In genomic region chr12:16618512-16619274, GRCm38 (mm10) we compare ENCODE assay signal across 8 mouse cellular contexts. TPM values are rescaled to one million over a fixed set of nuclear protein-coding genes. Genes with fewer than 3 reads are reported as not detected.
A peak's percentile ranks its signal among the peaks of the same experiment; 100 is the strongest.
DNase-seq lines count a peak whose midpoint lies in the region; ATAC-seq and TF ChIP-seq lines count a peak whose summit lies in the region.

No protein-coding gene starts in this region.

- 16% methylated on average over 12 of the region's 12 CpGs for WGBS in embryonic facial prominence, embryonic 15.5 days
- 44% methylated on average over 12 of the region's 12 CpGs for WGBS in heart, embryonic 11.5 days (ENCODE audit: insufficient replicate concordance)
- WGBS in kidney, embryonic 15.5 days, result 25% methylated on average over 12 of the region's 12 CpGs
- 58% methylated on average over 12 of the region's 12 CpGs for WGBS in limb, embryonic 11.5 days
- 12% methylated on average over 12 of the region's 12 CpGs for WGBS in midbrain, embryonic 14.5 days
- WGBS in stomach, postnatal 0 days, result 8% methylated on average over 12 of the region's 12 CpGs

- TF ChIP-seq EP300 in stomach, postnatal 0 days (optimal IDR thresholded peaks at IDR 0.05), result no peak

- ATAC-seq in embryonic facial prominence, embryonic 15.5 days (ENCODE audit: insufficient number of reproducible peaks, low FRiP score, low TSS enrichment, low read depth), result peak; percentile 78
- no peak; the same call in 1 of the 2 replicates for ATAC-seq in heart, embryonic 11.5 days (replicated peaks; ENCODE audit: insufficient number of reproducible peaks, low FRiP score, low TSS enrichment)
- peak; percentile 86 for ATAC-seq in kidney, embryonic 15.5 days (replicated peaks; ENCODE audit: low FRiP score)
- no peak for ATAC-seq in limb, embryonic 11.5 days (ENCODE audit: insufficient number of reproducible peaks, low FRiP score, low TSS enrichment, low read depth)
- peak; percentile 69 for ATAC-seq in midbrain, embryonic 14.5 days (ENCODE audit: low FRiP score, low TSS enrichment)
- peak; percentile 93 for ATAC-seq in stomach, postnatal 0 days (ENCODE audit: low FRiP score, low TSS enrichment)
- ATAC-seq in granulocyte monocyte progenitor cell, adult 5-6 weeks (replicated peaks; ENCODE audit: poor library complexity, severe bottlenecking), result no peak

- no peaks in the 10 kb centered on the region for H3K9me3 ChIP-seq in embryonic facial prominence, embryonic 15.5 days (replicated peaks)
- no peaks in the 10 kb centered on the region for H3K9me3 ChIP-seq in heart, embryonic 11.5 days (replicated peaks; ENCODE audit: control insufficient read depth, low read length)
- H3K9me3 ChIP-seq in kidney, embryonic 15.5 days (replicated peaks), result no peaks in the 10 kb centered on the region
- H3K9me3 ChIP-seq in limb, embryonic 11.5 days (ENCODE audit: control insufficient read depth, low read length), result no peaks in the 10 kb centered on the region
- H3K9me3 ChIP-seq in midbrain, embryonic 14.5 days (ENCODE audit: control insufficient read depth, low read length), result no peaks in the 10 kb centered on the region
- H3K9me3 ChIP-seq in stomach, postnatal 0 days (ENCODE audit: control insufficient read depth, low read length), result no peaks in the 10 kb centered on the region

- no peak overlapping the region for H3K9ac ChIP-seq in embryonic facial prominence, embryonic 15.5 days
- 0 out of 2 replicates have a peak overlapping the region, but pooled peaks have one; percentile 16 for H3K9ac ChIP-seq in heart, embryonic 11.5 days (ENCODE audit: low read depth, low read length)
- H3K9ac ChIP-seq in kidney, embryonic 15.5 days, result no peak overlapping the region
- no peak overlapping the region for H3K9ac ChIP-seq in limb, embryonic 11.5 days (ENCODE audit: low read length)
- no peak overlapping the region for H3K9ac ChIP-seq in midbrain, embryonic 14.5 days (replicated peaks; ENCODE audit: low read length)
- H3K9ac ChIP-seq in stomach, postnatal 0 days (ENCODE audit: low read length), result no peak overlapping the region

- peak overlapping the region; percentile 31; the same call in 1 of the 2 replicates for H3K27ac ChIP-seq in embryonic facial prominence, embryonic 15.5 days (replicated peaks)
- H3K27ac ChIP-seq in heart, embryonic 11.5 days (ENCODE audit: low read depth, low read length), result no peak overlapping the region
- no peak overlapping the region for H3K27ac ChIP-seq in kidney, embryonic 15.5 days
- no peak overlapping the region for H3K27ac ChIP-seq in limb, embryonic 11.5 days (replicated peaks; ENCODE audit: low read depth, low read length)
- no peak overlapping the region for H3K27ac ChIP-seq in midbrain, embryonic 14.5 days (replicated peaks; ENCODE audit: low read depth, low read length)
- peak overlapping the region; percentile 35; the same call in 1 of the 2 replicates for H3K27ac ChIP-seq in stomach, postnatal 0 days (replicated peaks)

- no peaks in the 10 kb centered on the region for H3K27me3 ChIP-seq in embryonic facial prominence, embryonic 15.5 days
- no peaks in the 10 kb centered on the region for H3K27me3 ChIP-seq in heart, embryonic 11.5 days (ENCODE audit: control insufficient read depth, insufficient read depth, low read length)
- no peaks in the 10 kb centered on the region for H3K27me3 ChIP-seq in kidney, embryonic 15.5 days
- H3K27me3 ChIP-seq in limb, embryonic 11.5 days (ENCODE audit: control insufficient read depth, insufficient read depth, low read length), result no peaks in the 10 kb centered on the region
- H3K27me3 ChIP-seq in midbrain, embryonic 14.5 days (ENCODE audit: control insufficient read depth, insufficient read depth, low read length), result no peaks in the 10 kb centered on the region
- no peaks in the 10 kb centered on the region for H3K27me3 ChIP-seq in stomach, postnatal 0 days (ENCODE audit: control insufficient read depth, insufficient read depth, low read length)

- peaks cover 21% of the 10 kb centered on the region for H3K4me1 ChIP-seq in embryonic facial prominence, embryonic 15.5 days
- peaks cover 6% of the 10 kb centered on the region; the same call in 1 of the 2 replicates for H3K4me1 ChIP-seq in heart, embryonic 11.5 days (ENCODE audit: control insufficient read depth, insufficient read depth, low read length)
- peaks cover 14% of the 10 kb centered on the region for H3K4me1 ChIP-seq in kidney, embryonic 15.5 days
- no peaks in the 10 kb centered on the region for H3K4me1 ChIP-seq in limb, embryonic 11.5 days (ENCODE audit: control insufficient read depth, insufficient read depth, low read length)
- no peaks in the 10 kb centered on the region for H3K4me1 ChIP-seq in midbrain, embryonic 14.5 days (ENCODE audit: control insufficient read depth, insufficient read depth, low read length)
- no peaks in the 10 kb centered on the region for H3K4me1 ChIP-seq in stomach, postnatal 0 days (replicated peaks; ENCODE audit: control insufficient read depth, insufficient read depth)

- H3K36me3 ChIP-seq in embryonic facial prominence, embryonic 15.5 days, result no peaks in the 10 kb centered on the region
- H3K36me3 ChIP-seq in heart, embryonic 11.5 days (ENCODE audit: control insufficient read depth, insufficient read depth, low read length), result no peaks in the 10 kb centered on the region
- no peaks in the 10 kb centered on the region for H3K36me3 ChIP-seq in kidney, embryonic 15.5 days
- H3K36me3 ChIP-seq in limb, embryonic 11.5 days (ENCODE audit: control insufficient read depth, insufficient read depth, low read length), result no peaks in the 10 kb centered on the region
- no peaks in the 10 kb centered on the region for H3K36me3 ChIP-seq in midbrain, embryonic 14.5 days (ENCODE audit: control insufficient read depth, insufficient read depth, low read length)
- H3K36me3 ChIP-seq in stomach, postnatal 0 days (ENCODE audit: control insufficient read depth, insufficient read depth, low read length), result no peaks in the 10 kb centered on the region

- no peak overlapping the region for H3K4me3 ChIP-seq in embryonic facial prominence, embryonic 15.5 days (replicated peaks)
- H3K4me3 ChIP-seq in heart, embryonic 11.5 days (ENCODE audit: low read depth, low read length), result no peak overlapping the region
- H3K4me3 ChIP-seq in kidney, embryonic 15.5 days (replicated peaks), result no peak overlapping the region
- H3K4me3 ChIP-seq in limb, embryonic 11.5 days (ENCODE audit: low read depth, low read length), result no peak overlapping the region
- no peak overlapping the region for H3K4me3 ChIP-seq in midbrain, embryonic 14.5 days (replicated peaks; ENCODE audit: low read depth, low read length)
- H3K4me3 ChIP-seq in stomach, postnatal 0 days (ENCODE audit: low read depth, low read length), result no peak overlapping the region

- DNase-seq in adrenal gland, postnatal 4 days (ENCODE audit: low spot score in 2 of 2), result peak; percentile 31 to 56
- DNase-seq in limb, embryonic 11.5 days (ENCODE audit: low spot score), result peak; percentile 33
- DNase-seq in midbrain, embryonic 14.5 days, result peak; percentile 83
- DNase-seq in stomach, postnatal 0 days (ENCODE audit: low spot score), result peak; percentile 84

- no peak overlapping the region; the same call in 1 of the 2 replicates for H3K4me2 ChIP-seq in embryonic facial prominence, embryonic 15.5 days (replicated peaks)
- H3K4me2 ChIP-seq in heart, embryonic 11.5 days, result no peak overlapping the region; the same call in 1 of the 2 replicates
- no peak overlapping the region for H3K4me2 ChIP-seq in kidney, embryonic 15.5 days
- H3K4me2 ChIP-seq in limb, embryonic 11.5 days (ENCODE audit: low read depth, severe bottlenecking), result no peak overlapping the region
- H3K4me2 ChIP-seq in midbrain, embryonic 14.5 days (ENCODE audit: low read length), result no peak overlapping the region
- H3K4me2 ChIP-seq in stomach, postnatal 0 days (replicated peaks; ENCODE audit: low read depth), result peak overlapping the region; percentile 1; the same call in 1 of the 2 replicates

- no peak for TF ChIP-seq CTCF in stomach, postnatal 0 days (IDR thresholded peaks at IDR 0.05; ENCODE audit: low read depth)

RNA-seq across cellular contexts. Expression of gene Lpin1, which starts 7.9 kb away (rescaled TPM):
- 10 to 100 TPM; 21.6 to 23.4 TPM for total RNA-seq in adrenal gland, postnatal 4 days (2021)
- 6.2 and 6.5 TPM in 2 replicates for polyA plus RNA-seq in embryonic facial prominence, embryonic 15.5 days (2015; fragmentation: Nextera tagmentation; extraction: Ambion mirVana)
- polyA plus RNA-seq in heart, embryonic 11.5 days (2014; fragmentation: Nextera tagmentation; extraction: Ambion mirVana), result 3.8 and 5.7 TPM in 2 replicates
- polyA plus RNA-seq in kidney, embryonic 15.5 days (2015; fragmentation: Nextera tagmentation; extraction: Ambion mirVana), result 5.5 and 6.8 TPM in 2 replicates
- polyA plus RNA-seq in limb, embryonic 11.5 days (2014; fragmentation: Nextera tagmentation; extraction: Ambion mirVana), result 7.1 and 7.3 TPM in 2 replicates
- polyA plus RNA-seq in midbrain, embryonic 14.5 days (2014; fragmentation: Nextera tagmentation; extraction: Ambion mirVana), result 21.0 and 27.1 TPM in 2 replicates
- polyA plus RNA-seq in stomach, postnatal 0 days (2015; fragmentation: Nextera tagmentation; extraction: Ambion mirVana), result 1.6 and 1.8 TPM in 2 replicates
- total RNA-seq in granulocyte monocyte progenitor cell, adult 5-6 weeks (2014; fragmentation: Nextera tagmentation), result 2.2 and 10.2 TPM in 2 replicates
- total RNA-seq in granulocyte monocyte progenitor cell, adult 5-6 weeks (2017), result 2.4 and 4.5 TPM in 2 replicates

RNA-seq across cellular contexts. Expression of gene Ntsr2, which starts 34.5 kb away (rescaled TPM):
- under 1 TPM in 1 of 2 experiments, not detected in 1; 0.34 TPM for total RNA-seq in adrenal gland, postnatal 4 days (2021)
- not detected in 2 replicates for polyA plus RNA-seq in embryonic facial prominence, embryonic 15.5 days (2015; fragmentation: Nextera tagmentation; extraction: Ambion mirVana)
- polyA plus RNA-seq in heart, embryonic 11.5 days (2014; fragmentation: Nextera tagmentation; extraction: Ambion mirVana), result not detected in 2 replicates
- 0.26 and 0.46 TPM in 2 replicates for polyA plus RNA-seq in kidney, embryonic 15.5 days (2015; fragmentation: Nextera tagmentation; extraction: Ambion mirVana)
- not detected in 2 replicates for polyA plus RNA-seq in limb, embryonic 11.5 days (2014; fragmentation: Nextera tagmentation; extraction: Ambion mirVana)
- polyA plus RNA-seq in midbrain, embryonic 14.5 days (2014; fragmentation: Nextera tagmentation; extraction: Ambion mirVana), result 1.00 and 1.1 TPM in 2 replicates
- not detected in 2 replicates for polyA plus RNA-seq in stomach, postnatal 0 days (2015; fragmentation: Nextera tagmentation; extraction: Ambion mirVana)
- not detected in 2 replicates for total RNA-seq in granulocyte monocyte progenitor cell, adult 5-6 weeks (2014; fragmentation: Nextera tagmentation)
- not detected in 2 replicates for total RNA-seq in granulocyte monocyte progenitor cell, adult 5-6 weeks (2017)

Comparison
In these comparisons a context has a peak if more than half of its experiments do, and no peak if none do; other contexts are left out.
1. DNase-seq: peak in every context shown above with its lines; median percentile 84 in stomach, postnatal 0 days; 83 in midbrain, embryonic 14.5 days; 44 in adrenal gland, postnatal 4 days; 33 in limb, embryonic 11.5 days.
2. ATAC-seq: peak in embryonic facial prominence, embryonic 15.5 days (single experiment), kidney, embryonic 15.5 days (single experiment), midbrain, embryonic 14.5 days (single experiment) and stomach, postnatal 0 days (single experiment); none in heart, embryonic 11.5 days (single experiment), limb, embryonic 11.5 days (single experiment) and granulocyte monocyte progenitor cell, adult 5-6 weeks (single experiment).
3. H3K27ac ChIP-seq: peak in embryonic facial prominence, embryonic 15.5 days (single experiment) and stomach, postnatal 0 days (single experiment); none in heart, embryonic 11.5 days (single experiment), kidney, embryonic 15.5 days (single experiment), limb, embryonic 11.5 days (single experiment) and midbrain, embryonic 14.5 days (single experiment).